Mouse (Mus musculus): Measurements from ENCODE around the gene Snx13. TPM values are rescaled to one million over a fixed set of nuclear protein-coding genes. Genes with fewer than 3 reads are reported as not detected.

Gene Snx13
- total and polyA plus RNA-seq, 3 experiments: 6.2 to 7.6 TPM; not detected in 1

GRCm38 (mm10) chr12:35008340-35009137 is 38.4 kb upstream of the Snx13 start:
- no peak for TF ChIP-seq GABPA (IDR thresholded peaks at IDR 0.05; ENCODE audit: low read depth, low read length)
- Histone ChIP-seq H3K9ac (ENCODE audit: control insufficient read depth, low read depth, low read length, poor library complexity, severe bottlenecking) (no peak overlapping the region), H3K27me3 (ENCODE audit: control insufficient read depth in 1 of 2, insufficient read depth in 2 of 2, low read length in 2 of 2) (no peaks in the 10 kb centered on the region), H3K9me3 (replicated peaks; ENCODE audit: insufficient read depth, low read length) (no peaks in the 10 kb centered on the region), H3K36me3 (ENCODE audit: control insufficient read depth in 1 of 2, insufficient read depth in 2 of 2, low read length in 2 of 2) (no peaks in the 10 kb centered on the region), H3K4me1 (ENCODE audit: control insufficient read depth in 1 of 2, insufficient read depth in 2 of 2, low read length in 2 of 2) (no peaks in the 10 kb centered on the region), H3K4me3 (ENCODE audit: control insufficient read depth in 1 of 2, insufficient read depth in 1 of 2, low read depth in 2 of 2, low read length in 2 of 2) (no peak overlapping the region), H3K79me2 (ENCODE audit: control insufficient read depth, insufficient read depth, low read length, poor library complexity) (no peaks in the 10 kb centered on the region), H3K27ac (ENCODE audit: control insufficient read depth, low read depth, low read length) (no peak overlapping the region)
- no peak for DNase-seq (ENCODE audit: low read depth, low spot score)

- TF ChIP-seq POLR2A (IDR thresholded peaks at IDR 0.05; ENCODE audit: control insufficient read depth in 1 of 2, insufficient read depth in 1 of 2, low read depth in 1 of 2, low read length in 2 of 2, poor library complexity in 1 of 2) (no peak), BHLHE40 (IDR thresholded peaks at IDR 0.05; ENCODE audit: borderline replicate concordance, low read depth, low read length) (no peak), EP300 (IDR thresholded peaks at IDR 0.05; ENCODE audit: low read depth in 1 of 2, low read length in 2 of 2) (no peak), SIN3A (IDR thresholded peaks at IDR 0.05; ENCODE audit: low read length) (no peak)
- no peaks in the 10 kb centered on the region for H3K79me2 ChIP-seq (ENCODE audit: control insufficient read depth, insufficient read depth, low read length, poor library complexity)
Observed at GRCm38 (mm10) chr12:35011462-35011861, 35.5 kb upstream of the Snx13 start.

GRCm38 (mm10) chr12:35013950-35014349 is 33.0 kb upstream of the Snx13 start:
- Histone ChIP-seq H3K36me3 (ENCODE audit: control insufficient read depth in 1 of 2, insufficient read depth in 2 of 2, low read length in 2 of 2) (no peaks in the 10 kb centered on the region), H3K4me1 (ENCODE audit: control insufficient read depth in 1 of 2, insufficient read depth in 2 of 2, low read length in 2 of 2) (no peaks in the 10 kb centered on the region), H3K9me3 (replicated peaks; ENCODE audit: insufficient read depth, low read length) (no peaks in the 10 kb centered on the region), H3K4me3 (ENCODE audit: control insufficient read depth in 1 of 2, insufficient read depth in 1 of 2, low read depth in 2 of 2, low read length in 2 of 2) (no peak overlapping the region), H3K27ac (ENCODE audit: control insufficient read depth, low read depth, low read length) (no peak overlapping the region), H3K9ac (ENCODE audit: control insufficient read depth, low read depth, low read length, poor library complexity, severe bottlenecking) (no peak overlapping the region), H3K79me2 (ENCODE audit: control insufficient read depth, insufficient read depth, low read length, poor library complexity) (no peaks in the 10 kb centered on the region), H3K27me3 (ENCODE audit: control insufficient read depth in 1 of 2, insufficient read depth in 2 of 2, low read length in 2 of 2) (no peaks in the 10 kb centered on the region; a peak in 1 of 4 replicates)
- DNase-seq (ENCODE audit: low read depth, low spot score): no peak
- TF ChIP-seq NRF1 (IDR thresholded peaks at IDR 0.05; ENCODE audit: insufficient read depth, low read depth, low read length, poor library complexity, severe bottlenecking) (no peak), GATA1 (IDR thresholded peaks at IDR 0.05; ENCODE audit: low read depth, low read length) (no peak), ZMIZ1 (IDR thresholded peaks at IDR 0.05; ENCODE audit: low read depth, low read length) (no peak), NELFE (IDR thresholded peaks at IDR 0.05; ENCODE audit: low read depth, low read length) (no peak), UBTF (IDR thresholded peaks at IDR 0.05; ENCODE audit: borderline replicate concordance, insufficient read depth, low read depth, low read length) (no peak), MYB (IDR thresholded peaks at IDR 0.05; ENCODE audit: low read depth, low read length) (no peak), MEF2A (IDR thresholded peaks at IDR 0.05; ENCODE audit: extremely low read depth, insufficient replicate concordance, low read depth, low read length, poor library complexity, severe bottlenecking) (no peak), POLR2AphosphoS5 (IDR thresholded peaks at IDR 0.05; ENCODE audit: borderline replicate concordance, low read depth, low read length) (no peak), ZC3H11A (IDR thresholded peaks at IDR 0.05; ENCODE audit: low read depth, low read length) (no peak), USF2 (IDR thresholded peaks at IDR 0.05; ENCODE audit: borderline replicate concordance in 1 of 2, insufficient read depth in 1 of 2, low read depth in 1 of 2, low read length in 2 of 2) (no peak), RCOR1 (IDR thresholded peaks at IDR 0.05; ENCODE audit: low read depth, low read length) (no peak), POLR2AphosphoS2 (IDR thresholded peaks at IDR 0.05; ENCODE audit: low read length) (no peak), GABPA (IDR thresholded peaks at IDR 0.05; ENCODE audit: low read depth, low read length) (no peak), CTCF (IDR thresholded peaks at IDR 0.05 in 2 of 3, conservative IDR thresholded peaks at IDR 0.05 in 1 of 3; ENCODE audit: control insufficient read depth in 1 of 3, insufficient read depth in 1 of 3, low read depth in 2 of 3, low read length in 3 of 3, poor library complexity in 1 of 3, severe bottlenecking in 1 of 3) (no peak)

More at GRCm38 (mm10) chr12:35011462-35011861, 35.5 kb upstream of the Snx13 start:
- no peaks in the 10 kb centered on the region for H3K4me1 ChIP-seq (ENCODE audit: control insufficient read depth in 1 of 2, insufficient read depth in 2 of 2, low read length in 2 of 2)
- no peak for DNase-seq (ENCODE audit: low read depth, low spot score)
- H3K9me3 ChIP-seq (replicated peaks; ENCODE audit: insufficient read depth, low read length): no peaks in the 10 kb centered on the region
- no peak overlapping the region for H3K4me3 ChIP-seq (ENCODE audit: control insufficient read depth in 1 of 2, insufficient read depth in 1 of 2, low read depth in 2 of 2, low read length in 2 of 2)
- no peaks in the 10 kb centered on the region for H3K36me3 ChIP-seq (ENCODE audit: control insufficient read depth in 1 of 2, insufficient read depth in 2 of 2, low read length in 2 of 2)
- H3K27ac ChIP-seq (ENCODE audit: control insufficient read depth, low read depth, low read length): no peak overlapping the region
- H3K27me3 ChIP-seq (ENCODE audit: control insufficient read depth in 1 of 2, insufficient read depth in 2 of 2, low read length in 2 of 2): no peaks in the 10 kb centered on the region
- no peak overlapping the region for H3K9ac ChIP-seq (ENCODE audit: control insufficient read depth, low read depth, low read length, poor library complexity, severe bottlenecking)

Measured in MEL (cell line).